Mouse (Mus musculus) liver, embryonic 14.5 days (tissue): ENCODE measurements around the gene B9d1. TPM values are rescaled to one million over a fixed set of nuclear protein-coding genes. Genes with fewer than 3 reads are reported as not detected.

Experiments used
- ATAC-seq: fragments of 200-750 bp; cut with Nextera tagmentation; 2 replicates; pipeline ENCODE4 v1.8.0; 2017; ENCODE audit warnings: moderate number of reproducible peaks, mild to moderate bottlenecking, moderate library complexity; ENCODE audit not compliant: insufficient read depth
- DNase-seq, 3 experiments: peaks; one replicate each; pipeline ENCODE4 v3.0.0-alpha.2; 2012 to 2013; ENCODE audit warnings: low read depth in 3 of 3, low spot score in 3 of 3
- H3K27ac ChIP-seq: fragments of 300-500 bp; sonication (generic); 2 replicates; pipeline ENCODE4 v1.5.1; 2014; ENCODE audit warnings: moderate library complexity, mild to moderate bottlenecking, control low read depth, inconsistent platforms
- H3K27me3 ChIP-seq: fragments of 300-500 bp; sonication (generic); 2 replicates; pipeline ENCODE4 v1.6.1; 2014; ENCODE audit warnings: mild to moderate bottlenecking, low read length, moderate library complexity; ENCODE audit not compliant: control insufficient read depth, insufficient read depth
- H3K36me3 ChIP-seq: fragments of 300-500 bp; sonication (generic); replicated peaks from 2 replicates; pipeline ENCODE4 v1.6.1; 2014; ENCODE audit warnings: low read depth; ENCODE audit not compliant: control insufficient read depth, insufficient read depth
- H3K4me1 ChIP-seq, 2 experiments: fragments of 200-500 bp in 1 of 2; fragments of 300-500 bp in 1 of 2; sonication (generic) in 1 of 2; replicated peaks; 2 replicates each; pipeline ENCODE4 v1.6.1; 2012 to 2014; ENCODE audit warnings: antibody characterized with exemption in 1 of 2, inconsistent platforms in 1 of 2, low read length in 1 of 2; ENCODE audit not compliant: control insufficient read depth in 2 of 2, insufficient read depth in 2 of 2
- H3K4me2 ChIP-seq: fragments of 300-500 bp; sonication (generic); 2 replicates; pipeline ENCODE4 v1.6.1; 2014; ENCODE audit warnings: low read depth, mild to moderate bottlenecking, control low read depth, moderate library complexity
- H3K4me3 ChIP-seq, 2 experiments: fragments of 200-500 bp in 1 of 2; fragments of 300-500 bp in 1 of 2; sonication (generic) in 1 of 2; 2 replicates each; pipeline ENCODE4 v1.5.1; 2012 to 2014; ENCODE audit warnings: low read depth in 2 of 2, low read length in 2 of 2, mild to moderate bottlenecking in 2 of 2, control low read depth in 1 of 2, inconsistent platforms in 1 of 2, moderate library complexity in 1 of 2; ENCODE audit not compliant: insufficient read depth in 1 of 2
- H3K9ac ChIP-seq: fragments of 300-500 bp; sonication (generic); replicated peaks from 2 replicates; pipeline ENCODE4 v1.6.1; 2014; ENCODE audit warnings: mild to moderate bottlenecking, control low read depth, moderate library complexity
- H3K9me3 ChIP-seq: fragments of 300-500 bp; sonication (generic); 2 replicates; pipeline ENCODE4 v1.6.1; 2016; ENCODE audit warnings: low read length, mixed read lengths; ENCODE audit not compliant: control insufficient read depth
- CTCF ChIP-seq: IDR thresholded peaks from 2 replicates; pipeline ENCODE4 v1.5.1; 2016; ENCODE audit warnings: antibody characterized with exemption, low read depth, control low read depth
- EP300 ChIP-seq: IDR thresholded peaks from 2 replicates; pipeline ENCODE4 v1.6.1; 2016; ENCODE audit warnings: antibody characterized with exemption, low read depth
- WGBS: fragments of 180-500 bp; shearing (Covaris S2); extraction: QIAGEN DNeasy Blood & Tissue Kit; methylation state at CpG from one replicate; pipeline ENCODE4 v1.1.7; 2014; ENCODE audit not compliant: insufficient replicate concordance; 5-methylcytosine and 5-hydroxymethylcytosine counted together
- polyA plus RNA-seq, 2 experiments: library from polyadenylated mRNA; depleted of rRNA in 1 of 2; stranded (reverse) in 1 of 2; unstranded in 1 of 2; fragments of >200 nt; fragmentation: Nextera tagmentation in 1 of 2; extraction: Ambion mirVana in 1 of 2; gene quantifications; 2 replicates each; pipeline versions ENCODE4 v1.2.1 to v1.2.3; 2012 to 2014

Gene B9d1
- polyA plus RNA-seq, 2 experiments, result 1.8 to 2.2 TPM

GRCm38 (mm10) chr11:61547710-61548109 is 42.8 kb downstream of the B9d1 start:
- no peaks in the 10 kb centered on the region for H3K9me3 ChIP-seq
- H3K4me2 ChIP-seq, result no peak overlapping the region
- DNase-seq (no peak), ATAC-seq (no peak)
- WGBS, result 51% methylated on average over 4 of the region's 4 CpGs
- H3K36me3 ChIP-seq, result no peaks in the 10 kb centered on the region
- H3K4me3 ChIP-seq, result no peak overlapping the region
- H3K9ac ChIP-seq, result no peak overlapping the region
- H3K4me1 ChIP-seq, result no peaks in the 10 kb centered on the region
- TF ChIP-seq CTCF (no peak), EP300 (no peak)
- H3K27me3 ChIP-seq, result no peaks in the 10 kb centered on the region
- H3K27ac ChIP-seq, result no peak overlapping the region

GRCm38 (mm10) chr11:61550631-61551030 is 45.7 kb downstream of the B9d1 start:
- no peak overlapping the region for H3K27ac ChIP-seq
- H3K9me3 ChIP-seq, result no peaks in the 10 kb centered on the region
- H3K4me1 ChIP-seq, result no peaks in the 10 kb centered on the region
- no peaks in the 10 kb centered on the region for H3K27me3 ChIP-seq
- no peaks in the 10 kb centered on the region for H3K36me3 ChIP-seq
- no peak for TF ChIP-seq EP300
- TF ChIP-seq CTCF, result no peak
- no peak overlapping the region for H3K4me2 ChIP-seq
- H3K4me3 ChIP-seq, result no peak overlapping the region
- DNase-seq (no peak), ATAC-seq (no peak)
- no peak overlapping the region for H3K9ac ChIP-seq

GRCm38 (mm10) chr11:61553015-61553754 is 48.2 kb downstream of the B9d1 start:
- no peaks in the 10 kb centered on the region for H3K9me3 ChIP-seq
- H3K27ac ChIP-seq, result no peak overlapping the region
- no peak overlapping the region for H3K4me2 ChIP-seq
- no peak for TF ChIP-seq CTCF
- no peak for TF ChIP-seq EP300
- ATAC-seq (no peak), DNase-seq (no peak)
- H3K9ac ChIP-seq, result no peak overlapping the region
- H3K4me1 ChIP-seq, result no peaks in the 10 kb centered on the region
- H3K4me3 ChIP-seq, result no peak overlapping the region
- WGBS, result 45% methylated on average over 3 of the region's 3 CpGs
- H3K27me3 ChIP-seq, result no peaks in the 10 kb centered on the region
- H3K36me3 ChIP-seq, result no peaks in the 10 kb centered on the region

GRCm38 (mm10) chr11:61559572-61559971 is 54.6 kb downstream of the B9d1 start:
- DNase-seq (no peak), ATAC-seq (no peak)
- Histone ChIP-seq H3K27me3 (no peaks in the 10 kb centered on the region; the same call in 1 of the 2 replicates), H3K9ac (no peak overlapping the region), H3K9me3 (no peaks in the 10 kb centered on the region), H3K36me3 (no peaks in the 10 kb centered on the region), H3K4me2 (no peak overlapping the region), H3K4me1 (peaks cover 0 to 2% of the 10 kb centered on the region in 2 experiments; a peak in 2 of 4 replicates), H3K27ac (no peak overlapping the region), H3K4me3 (no peak overlapping the region)
- TF ChIP-seq EP300 (no peak), CTCF (no peak)
- 65% methylated on average over 5 of the region's 5 CpGs for WGBS

- H3K36me3 ChIP-seq, result no peaks in the 10 kb centered on the region
- peaks cover 0 to 2% of the 10 kb centered on the region in 2 experiments; a peak in 2 of 4 replicates for H3K4me1 ChIP-seq
- WGBS, result 17% methylated on average over 5 of the region's 5 CpGs
- no peak overlapping the region for H3K9ac ChIP-seq
- ATAC-seq, result no peak
- H3K27me3 ChIP-seq, result no peaks in the 10 kb centered on the region; the same call in 1 of the 2 replicates
- no peak overlapping the region for H3K27ac ChIP-seq
- TF ChIP-seq CTCF (no peak), EP300 (no peak)
- no peak overlapping the region for H3K4me3 ChIP-seq
- no peak for DNase-seq
- no peaks in the 10 kb centered on the region for H3K9me3 ChIP-seq
- no peak overlapping the region for H3K4me2 ChIP-seq
These were observed 57.5 kb downstream of the B9d1 start for GRCm38 (mm10) chr11:61562421-61562820.

Other genes with a start within 250 kb of the B9d1 start
- 19.0 and 22.9 TPM in 2 replicates for gene Aldh3a2, start 237.7 kb upstream of the B9d1 start, polyA plus RNA-seq (2012; rRNA removed)
- gene Aldh3a2, start 237.7 kb upstream of the B9d1 start, polyA plus RNA-seq (2014; fragmentation: Nextera tagmentation; extraction: Ambion mirVana), result 28.0 and 30.2 TPM in 2 replicates
- gene Slc47a2, start 162.3 kb upstream of the B9d1 start, polyA plus RNA-seq (2012; rRNA removed), result 0.12 and 0.21 TPM in 2 replicates
- gene Slc47a2, start 162.3 kb upstream of the B9d1 start, polyA plus RNA-seq (2014; fragmentation: Nextera tagmentation; extraction: Ambion mirVana), result 0.10 TPM in 1 of 2 replicates, not detected in the other
- gene Slc47a1, start 126.8 kb upstream of the B9d1 start, polyA plus RNA-seq (2012; rRNA removed), result 5.8 and 6.2 TPM in 2 replicates
- gene Slc47a1, start 126.8 kb upstream of the B9d1 start, polyA plus RNA-seq (2014; fragmentation: Nextera tagmentation; extraction: Ambion mirVana), result 7.5 and 8.6 TPM in 2 replicates
- gene Rnf112, start 51.0 kb upstream of the B9d1 start, polyA plus RNA-seq (2012; rRNA removed), result 0.04 and 0.17 TPM in 2 replicates
- gene Rnf112, start 51.0 kb upstream of the B9d1 start, polyA plus RNA-seq (2014; fragmentation: Nextera tagmentation; extraction: Ambion mirVana), result not detected in 2 replicates
- 4.6 and 6.1 TPM in 2 replicates for gene Mfap4, start 19.7 kb upstream of the B9d1 start, polyA plus RNA-seq (2012; rRNA removed)
- 4.3 and 4.9 TPM in 2 replicates for gene Mfap4, start 19.7 kb upstream of the B9d1 start, polyA plus RNA-seq (2014; fragmentation: Nextera tagmentation; extraction: Ambion mirVana)
- 6.4 and 6.9 TPM in 2 replicates for gene Mapk7, start 10.7 kb upstream of the B9d1 start, polyA plus RNA-seq (2012; rRNA removed)
- 4.8 TPM in 2 replicates for gene Mapk7, start 10.7 kb upstream of the B9d1 start, polyA plus RNA-seq (2014; fragmentation: Nextera tagmentation; extraction: Ambion mirVana)
- 1.7 and 1.9 TPM in 2 replicates for gene Epn2, start 74.5 kb downstream of the B9d1 start, polyA plus RNA-seq (2012; rRNA removed)
- gene Epn2, start 74.5 kb downstream of the B9d1 start, polyA plus RNA-seq (2014; fragmentation: Nextera tagmentation; extraction: Ambion mirVana), result 1.3 and 1.7 TPM in 2 replicates
- 2.1 and 2.2 TPM in 2 replicates for gene Grap, start 148.1 kb downstream of the B9d1 start, polyA plus RNA-seq (2012; rRNA removed)
- 1.6 and 1.9 TPM in 2 replicates for gene Grap, start 148.1 kb downstream of the B9d1 start, polyA plus RNA-seq (2014; fragmentation: Nextera tagmentation; extraction: Ambion mirVana)
- gene Fam83g, start 178.9 kb downstream of the B9d1 start, polyA plus RNA-seq (2012; rRNA removed), result 3.9 and 4.4 TPM in 2 replicates
- 4.4 and 5.4 TPM in 2 replicates for gene Fam83g, start 178.9 kb downstream of the B9d1 start, polyA plus RNA-seq (2014; fragmentation: Nextera tagmentation; extraction: Ambion mirVana)
- gene Slc5a10, start 215.7 kb downstream of the B9d1 start, polyA plus RNA-seq (2012; rRNA removed), result not detected in 2 replicates
- gene Slc5a10, start 215.7 kb downstream of the B9d1 start, polyA plus RNA-seq (2014; fragmentation: Nextera tagmentation; extraction: Ambion mirVana), result not detected in 2 replicates